Mouse (Mus musculus) stomach, embryonic 16.5 days (tissue): ENCODE measurements around the gene Gm21913. TPM values are rescaled to one million over a fixed set of nuclear protein-coding genes. Genes with fewer than 3 reads are reported as not detected.
"Not testable (repeated sequence)": the region's sequence is repeated elsewhere in the genome, so short reads cannot be mapped to it uniquely, and the experiment has no call there.

ENCODE experiments used
- ATAC-seq: fragments of 200-750 bp; cut with Nextera tagmentation; 2 replicates; pipeline ENCODE4 v1.8.0; 2017; ENCODE audit warnings: moderate number of reproducible peaks, moderate TSS enrichment; ENCODE audit not compliant: insufficient read depth, low FRiP score
- H3K27ac ChIP-seq: fragments of 300-500 bp; sonication (generic); 2 replicates; pipeline ENCODE4 v1.5.1; 2014; ENCODE audit warnings: low read length
- H3K27me3 ChIP-seq: fragments of 300-500 bp; sonication (generic); 2 replicates; pipeline ENCODE4 v1.6.1; 2014; ENCODE audit warnings: low read length, control low read depth, mixed read lengths; ENCODE audit not compliant: control insufficient read depth, insufficient read depth
- H3K36me3 ChIP-seq: fragments of 300-500 bp; sonication (generic); 2 replicates; pipeline ENCODE4 v1.6.1; 2014; ENCODE audit warnings: low read length; ENCODE audit not compliant: control insufficient read depth, insufficient read depth
- H3K4me1 ChIP-seq: fragments of 300-500 bp; sonication (generic); 2 replicates; pipeline ENCODE4 v1.6.1; 2014; ENCODE audit warnings: low read length, control low read depth, mixed read lengths; ENCODE audit not compliant: control insufficient read depth, insufficient read depth
- H3K4me2 ChIP-seq: fragments of 300-500 bp; sonication (generic); 2 replicates; pipeline ENCODE4 v1.6.1; 2014; ENCODE audit warnings: low read depth, low read length, mixed read lengths
- H3K4me3 ChIP-seq: fragments of 300-500 bp; sonication (generic); replicated peaks from 2 replicates; pipeline ENCODE4 v1.5.1; 2014; ENCODE audit warnings: mild to moderate bottlenecking, low read length
- H3K9ac ChIP-seq: fragments of 300-500 bp; sonication (generic); 2 replicates; pipeline ENCODE4 v1.6.1; 2014; ENCODE audit warnings: low read length
- H3K9me3 ChIP-seq: fragments of 300-500 bp; sonication (generic); replicated peaks from 2 replicates; pipeline ENCODE4 v1.6.1; 2016; ENCODE audit warnings: low read length, control low read depth; ENCODE audit not compliant: control insufficient read depth
- WGBS: fragments of 180-500 bp; shearing (Covaris S2); extraction: QIAGEN DNeasy Blood & Tissue Kit; methylation state at CpG from one replicate; pipeline ENCODE4 v1.1.7; 2014; 5-methylcytosine and 5-hydroxymethylcytosine counted together
- polyA plus RNA-seq: library from polyadenylated mRNA; unstranded; fragments of >200 nt; fragmentation: Nextera tagmentation; extraction: Ambion mirVana; gene quantifications from 2 replicates; pipeline ENCODE4 v1.2.1, GENCODE M21; 2015

Gm21913 gene
- not detected in 2 replicates for polyA plus RNA-seq

GRCm38 (mm10) chrY:74623596-74623995 lies at the start of gene Gm21913:
Gm21913 (plus strand) TSS chrY:74623896.
- not testable (repeated sequence) for H3K4me1 ChIP-seq, H3K4me3 ChIP-seq, H3K9me3 ChIP-seq, ATAC-seq, H3K4me2 ChIP-seq, H3K9ac ChIP-seq, H3K27ac ChIP-seq, H3K27me3 ChIP-seq, H3K36me3 ChIP-seq
- no CpG with 5 or more reads among the region's 3 CpGs for WGBS

Other genes with a start within 250 kb of the Gm21913 start
- not detected in 2 replicates for gene Gm29110, start 153.4 kb upstream of the Gm21913 start, polyA plus RNA-seq